Mouse (Mus musculus): ENCODE measurements around the gene Clec12b. TPM values are rescaled to one million over a fixed set of nuclear protein-coding genes. Genes with fewer than 3 reads are reported as not detected.

Clec12b gene
- polyA plus RNA-seq, 1 experiment from 2014 or later, result not detected

- H3K36me3 ChIP-seq (replicated peaks; ENCODE audit: control insufficient read depth, insufficient read depth, low read depth, low read length), result no peaks in the 10 kb centered on the region
- H3K4me2 ChIP-seq (ENCODE audit: low read depth, low read length), result no peak overlapping the region
- H3K9me3 ChIP-seq (replicated peaks; ENCODE audit: control insufficient read depth, low read length), result no peaks in the 10 kb centered on the region
- H3K4me3 ChIP-seq (ENCODE audit: low read depth, low read length), result no peak overlapping the region
- H3K27ac ChIP-seq (replicated peaks; ENCODE audit: low read depth, low read length), result no peak overlapping the region
- ATAC-seq (replicated peaks; ENCODE audit: insufficient number of reproducible peaks, low FRiP score, low TSS enrichment, low read depth) (no peak), DNase-seq (ENCODE audit: low spot score) (no peak)
- H3K4me1 ChIP-seq (ENCODE audit: control insufficient read depth, insufficient read depth, low read length), result no peaks in the 10 kb centered on the region
- H3K27me3 ChIP-seq (ENCODE audit: control insufficient read depth, insufficient read depth, low read length), result no peaks in the 10 kb centered on the region
- H3K9ac ChIP-seq (replicated peaks; ENCODE audit: low read length), result no peak overlapping the region
- 79% methylated on average over 1 of the region's 1 CpGs for WGBS
These were observed 28.5 kb upstream of the Clec12b start for GRCm38 (mm10) chr6:129414177-129414576.

GRCm38 (mm10) chr6:129408562-129408961 lies 22.9 kb upstream of the Clec12b start, which contains the start of gene Clec9a:
TSS of gene Clec9a (plus strand) at chr6:129408862.
- Histone ChIP-seq H3K4me2 (ENCODE audit: low read depth, low read length) (no peak within 1 kb of the TSS), H3K27me3 (ENCODE audit: control insufficient read depth, insufficient read depth, low read length) (no peaks in the 10 kb centered on the region), H3K4me1 (ENCODE audit: control insufficient read depth, insufficient read depth, low read length) (no peaks in the 10 kb centered on the region), H3K9ac (replicated peaks; ENCODE audit: low read length) (no peak within 1 kb of the TSS), H3K4me3 (ENCODE audit: low read depth, low read length) (no peak within 1 kb of the TSS), H3K9me3 (replicated peaks; ENCODE audit: control insufficient read depth, low read length) (no peaks in the 10 kb centered on the region), H3K27ac (replicated peaks; ENCODE audit: low read depth, low read length) (no peak within 1 kb of the TSS), H3K36me3 (replicated peaks; ENCODE audit: control insufficient read depth, insufficient read depth, low read depth, low read length) (no peaks in the 10 kb centered on the region)
- ATAC-seq (replicated peaks; ENCODE audit: insufficient number of reproducible peaks, low FRiP score, low TSS enrichment, low read depth) (no peak), DNase-seq (ENCODE audit: low spot score) (no peak)
- 95% methylated on average over 2 of the region's 2 CpGs for WGBS

- H3K27me3 ChIP-seq (ENCODE audit: control insufficient read depth, insufficient read depth, low read length), result no peaks in the 10 kb centered on the region
- no peaks in the 10 kb centered on the region for H3K4me1 ChIP-seq (ENCODE audit: control insufficient read depth, insufficient read depth, low read length)
- H3K27ac ChIP-seq (replicated peaks; ENCODE audit: low read depth, low read length), result no peak overlapping the region
- 44% methylated on average over 2 of the region's 2 CpGs for WGBS
- no peaks in the 10 kb centered on the region for H3K9me3 ChIP-seq (replicated peaks; ENCODE audit: control insufficient read depth, low read length)
- no peak overlapping the region for H3K4me3 ChIP-seq (ENCODE audit: low read depth, low read length)
- no peak for ATAC-seq (replicated peaks; ENCODE audit: insufficient number of reproducible peaks, low FRiP score, low TSS enrichment, low read depth)
- no peak overlapping the region for H3K9ac ChIP-seq (replicated peaks; ENCODE audit: low read length)
- no peaks in the 10 kb centered on the region for H3K36me3 ChIP-seq (replicated peaks; ENCODE audit: control insufficient read depth, insufficient read depth, low read depth, low read length)
- no peak overlapping the region for H3K4me2 ChIP-seq (ENCODE audit: low read depth, low read length)
- no peak for DNase-seq (ENCODE audit: low spot score)
These were observed 21.6 kb upstream of the Clec12b start for GRCm38 (mm10) chr6:129407324-129407723.

- H3K4me1 ChIP-seq (ENCODE audit: control insufficient read depth, insufficient read depth, low read length), result no peaks in the 10 kb centered on the region
- no peaks in the 10 kb centered on the region for H3K36me3 ChIP-seq (replicated peaks; ENCODE audit: control insufficient read depth, insufficient read depth, low read depth, low read length)
- ATAC-seq (replicated peaks; ENCODE audit: insufficient number of reproducible peaks, low FRiP score, low TSS enrichment, low read depth), result no peak
- no peak overlapping the region for H3K4me3 ChIP-seq (ENCODE audit: low read depth, low read length)
- no peak overlapping the region for H3K4me2 ChIP-seq (ENCODE audit: low read depth, low read length)
- no peak for DNase-seq (ENCODE audit: low spot score)
- no peak overlapping the region for H3K27ac ChIP-seq (replicated peaks; ENCODE audit: low read depth, low read length)
- H3K27me3 ChIP-seq (ENCODE audit: control insufficient read depth, insufficient read depth, low read length), result no peaks in the 10 kb centered on the region
- H3K9ac ChIP-seq (replicated peaks; ENCODE audit: low read length), result no peak overlapping the region
- no peaks in the 10 kb centered on the region for H3K9me3 ChIP-seq (replicated peaks; ENCODE audit: control insufficient read depth, low read length)
These were observed 20.3 kb upstream of the Clec12b start for GRCm38 (mm10) chr6:129405999-129406398.

- no peak overlapping the region for H3K9ac ChIP-seq (replicated peaks; ENCODE audit: low read length)
- ATAC-seq (replicated peaks; ENCODE audit: insufficient number of reproducible peaks, low FRiP score, low TSS enrichment, low read depth) (no peak), DNase-seq (ENCODE audit: low spot score) (no peak)
- H3K36me3 ChIP-seq (replicated peaks; ENCODE audit: control insufficient read depth, insufficient read depth, low read depth, low read length), result no peaks in the 10 kb centered on the region
- H3K4me3 ChIP-seq (ENCODE audit: low read depth, low read length), result no peak overlapping the region
- H3K4me2 ChIP-seq (ENCODE audit: low read depth, low read length), result no peak overlapping the region
- WGBS, result 86% methylated on average over 6 of the region's 6 CpGs
- no peaks in the 10 kb centered on the region for H3K4me1 ChIP-seq (ENCODE audit: control insufficient read depth, insufficient read depth, low read length)
- no peak overlapping the region for H3K27ac ChIP-seq (replicated peaks; ENCODE audit: low read depth, low read length)
- no peaks in the 10 kb centered on the region for H3K9me3 ChIP-seq (replicated peaks; ENCODE audit: control insufficient read depth, low read length)
- H3K27me3 ChIP-seq (ENCODE audit: control insufficient read depth, insufficient read depth, low read length), result no peaks in the 10 kb centered on the region
These were observed 17.7 kb upstream of the Clec12b start for GRCm38 (mm10) chr6:129403391-129403790.

GRCm38 (mm10) chr6:129402404-129402803 lies 16.7 kb upstream of the Clec12b start:
- H3K4me3 ChIP-seq (ENCODE audit: low read depth, low read length), result no peak overlapping the region
- H3K9me3 ChIP-seq (replicated peaks; ENCODE audit: control insufficient read depth, low read length), result no peaks in the 10 kb centered on the region
- H3K36me3 ChIP-seq (replicated peaks; ENCODE audit: control insufficient read depth, insufficient read depth, low read depth, low read length), result no peaks in the 10 kb centered on the region
- ATAC-seq (replicated peaks; ENCODE audit: insufficient number of reproducible peaks, low FRiP score, low TSS enrichment, low read depth) (no peak), DNase-seq (ENCODE audit: low spot score) (no peak)
- H3K4me2 ChIP-seq (ENCODE audit: low read depth, low read length), result no peak overlapping the region
- no peaks in the 10 kb centered on the region for H3K27me3 ChIP-seq (ENCODE audit: control insufficient read depth, insufficient read depth, low read length)
- H3K4me1 ChIP-seq (ENCODE audit: control insufficient read depth, insufficient read depth, low read length), result no peaks in the 10 kb centered on the region
- H3K9ac ChIP-seq (replicated peaks; ENCODE audit: low read length), result no peak overlapping the region
- H3K27ac ChIP-seq (replicated peaks; ENCODE audit: low read depth, low read length), result no peak overlapping the region
- 89% methylated on average over 2 of the region's 2 CpGs for WGBS

GRCm38 (mm10) chr6:129399945-129400344 lies 14.3 kb upstream of the Clec12b start:
- no peak overlapping the region for H3K4me2 ChIP-seq (ENCODE audit: low read depth, low read length)
- no peaks in the 10 kb centered on the region for H3K36me3 ChIP-seq (replicated peaks; ENCODE audit: control insufficient read depth, insufficient read depth, low read depth, low read length)
- 61% methylated on average over 6 of the region's 6 CpGs for WGBS
- H3K27me3 ChIP-seq (ENCODE audit: control insufficient read depth, insufficient read depth, low read length), result no peaks in the 10 kb centered on the region
- ATAC-seq (replicated peaks; ENCODE audit: insufficient number of reproducible peaks, low FRiP score, low TSS enrichment, low read depth) (no peak), DNase-seq (ENCODE audit: low spot score) (no peak)
- no peak overlapping the region for H3K9ac ChIP-seq (replicated peaks; ENCODE audit: low read length)
- H3K4me3 ChIP-seq (ENCODE audit: low read depth, low read length), result no peak overlapping the region
- no peaks in the 10 kb centered on the region for H3K4me1 ChIP-seq (ENCODE audit: control insufficient read depth, insufficient read depth, low read length)
- no peaks in the 10 kb centered on the region for H3K9me3 ChIP-seq (replicated peaks; ENCODE audit: control insufficient read depth, low read length)
- H3K27ac ChIP-seq (replicated peaks; ENCODE audit: low read depth, low read length), result no peak overlapping the region

- ATAC-seq (replicated peaks; ENCODE audit: insufficient number of reproducible peaks, low FRiP score, low TSS enrichment, low read depth), result no peak
- Histone ChIP-seq H3K9ac (replicated peaks; ENCODE audit: low read length) (no peak within 1 kb of the TSS), H3K27ac (replicated peaks; ENCODE audit: low read depth, low read length) (no peak within 1 kb of the TSS), H3K4me3 (ENCODE audit: low read depth, low read length) (no peak within 1 kb of the TSS), H3K4me2 (ENCODE audit: low read depth, low read length) (no peak within 1 kb of the TSS), H3K27me3 (ENCODE audit: control insufficient read depth, insufficient read depth, low read length) (no peaks in the 10 kb centered on the region), H3K36me3 (replicated peaks; ENCODE audit: control insufficient read depth, insufficient read depth, low read depth, low read length) (no peaks in the 10 kb centered on the region), H3K4me1 (ENCODE audit: control insufficient read depth, insufficient read depth, low read length) (no peaks in the 10 kb centered on the region), H3K9me3 (replicated peaks; ENCODE audit: control insufficient read depth, low read length) (no peaks in the 10 kb centered on the region)
- no peak for DNase-seq (ENCODE audit: low spot score)
- 84% methylated on average over 8 of the region's 8 CpGs for WGBS
These were observed 11.3 kb upstream of the Clec12b start, which contains the start of gene Clec1b for GRCm38 (mm10) chr6:129396997-129397396. TSS of gene Clec1b (plus strand) at chr6:129397297.
